Mouse (Mus musculus) spleen, adult 18-20 months (tissue): ENCODE results near the gene Rgs10.
A peak's percentile ranks its signal among the peaks of the same experiment; 100 is the strongest.

ENCODE experiments used
- DNase-seq, 2 experiments: peaks; one replicate each; pipeline ENCODE4 v3.0.0; 2022; ENCODE audit warnings: mixed read lengths in 2 of 2

The Rgs10 gene

GRCm38 (mm10) chr7:128332896-128333295 is 85.7 kb downstream of the Rgs10 start:
- peak; percentile 21 to 23 for DNase-seq

- DNase-seq: no peak
Measured at GRCm38 (mm10) chr7:128330981-128331380, 87.6 kb downstream of the Rgs10 start.

GRCm38 (mm10) chr7:128324977-128325376 is 93.6 kb downstream of the Rgs10 start:
- no peak for DNase-seq
